Mouse (Mus musculus): ENCODE data around the gene Prpf6. TPM values are rescaled to one million over a fixed set of nuclear protein-coding genes. Genes with fewer than 3 reads are reported as not detected.

Gene Prpf6
- polyA plus RNA-seq, 1 experiment: 30.7 TPM

GRCm38 (mm10) chr2:181685686-181686085 is 94.0 kb downstream of the Prpf6 start:
- DNase-seq (ENCODE audit: low spot score): no peak

GRCm38 (mm10) chr2:181687586-181687985 is 95.9 kb downstream of the Prpf6 start:
- no peak for DNase-seq (ENCODE audit: low spot score)

GRCm38 (mm10) chr2:181689466-181690160 is 97.9 kb downstream of the Prpf6 start:
- DNase-seq (ENCODE audit: low spot score): no peak

- DNase-seq (ENCODE audit: low spot score): no peak
Observed at GRCm38 (mm10) chr2:181691083-181691482, 99.4 kb downstream of the Prpf6 start.

- no peak for DNase-seq (ENCODE audit: low spot score)
Observed at GRCm38 (mm10) chr2:181691571-181691970, 99.9 kb downstream of the Prpf6 start.

GRCm38 (mm10) chr2:181692304-181692703 is 100.6 kb downstream of the Prpf6 start:
- DNase-seq (ENCODE audit: low spot score): no peak

- peak; percentile 77 for DNase-seq (ENCODE audit: low spot score)
Observed at GRCm38 (mm10) chr2:181693339-181694280, 101.9 kb downstream of the Prpf6 start, which contains the start of gene Rgs19. Gene Rgs19, minus strand, starts transcription at chr2:181693977.

GRCm38 (mm10) chr2:181694581-181694980 is 102.9 kb downstream of the Prpf6 start:
- no peak for DNase-seq (ENCODE audit: low spot score)

GRCm38 (mm10) chr2:181695776-181696175 is 104.1 kb downstream of the Prpf6 start:
- no peak for DNase-seq (ENCODE audit: low spot score)

GRCm38 (mm10) chr2:181696801-181697420 is 105.2 kb downstream of the Prpf6 start:
- DNase-seq (ENCODE audit: low spot score): no peak

- no peak for DNase-seq (ENCODE audit: low spot score)
Observed at GRCm38 (mm10) chr2:181698241-181698640, 106.6 kb downstream of the Prpf6 start, which contains the start of gene Lkaaear1. Gene Lkaaear1, minus strand, starts transcription at chr2:181698442.

Other genes with a start within 250 kb of the Prpf6 start
- 36.7 and 41.9 TPM in 2 replicates for gene Zgpat, start 226.9 kb upstream of the Prpf6 start, polyA plus RNA-seq (2012; rRNA removed)
- gene Arfrp1, start 226.5 kb upstream of the Prpf6 start, polyA plus RNA-seq (2012; rRNA removed): 67.5 and 73.0 TPM in 2 replicates
- 26.6 and 36.3 TPM in 2 replicates for gene Lime1, start 211.8 kb upstream of the Prpf6 start, polyA plus RNA-seq (2012; rRNA removed)
- 4.4 and 4.6 TPM in 2 replicates for gene Zbtb46, start 132.4 kb upstream of the Prpf6 start, polyA plus RNA-seq (2012; rRNA removed)
- not detected in 2 replicates for gene Abhd16b, start 98.7 kb upstream of the Prpf6 start, polyA plus RNA-seq (2012; rRNA removed)
- 118 and 128 TPM in 2 replicates for gene Tpd52l2, start 94.7 kb upstream of the Prpf6 start, polyA plus RNA-seq (2012; rRNA removed)
- 51.2 and 52.7 TPM in 2 replicates for gene Dnajc5, start 71.4 kb upstream of the Prpf6 start, polyA plus RNA-seq (2012; rRNA removed)
- 139 and 214 TPM in 2 replicates for gene Uckl1, start 7.0 kb upstream of the Prpf6 start, polyA plus RNA-seq (2012; rRNA removed)
- gene Zfp512b, start 935 bp downstream of the Prpf6 start, polyA plus RNA-seq (2012; rRNA removed): 43.9 and 52.6 TPM in 2 replicates
- 14.7 and 20.2 TPM in 2 replicates for gene Samd10, start 7.3 kb downstream of the Prpf6 start, polyA plus RNA-seq (2012; rRNA removed)
- gene Gm29797, start 65.2 kb downstream of the Prpf6 start, polyA plus RNA-seq (2012; rRNA removed): 0.11 TPM in 1 of 2 replicates, not detected in the other
- 20.0 and 27.2 TPM in 2 replicates for gene Sox18, start 79.8 kb downstream of the Prpf6 start, polyA plus RNA-seq (2012; rRNA removed)
- 27.8 and 38.0 TPM in 2 replicates for gene Tcea2, start 88.4 kb downstream of the Prpf6 start, polyA plus RNA-seq (2012; rRNA removed)
- gene Rgs19, start 102.1 kb downstream of the Prpf6 start, polyA plus RNA-seq (2012; rRNA removed): 40.4 and 51.8 TPM in 2 replicates
- gene Lkaaear1, start 106.6 kb downstream of the Prpf6 start, polyA plus RNA-seq (2012; rRNA removed): not detected in 2 replicates
- gene Oprl1, start 123.1 kb downstream of the Prpf6 start, polyA plus RNA-seq (2012; rRNA removed): 0.18 and 0.24 TPM in 2 replicates
- gene Myt1, start 171.5 kb downstream of the Prpf6 start, polyA plus RNA-seq (2012; rRNA removed): 0.03 and 0.06 TPM in 2 replicates
- 43.8 and 51.5 TPM in 2 replicates for gene Pcmtd2, start 246.0 kb downstream of the Prpf6 start, polyA plus RNA-seq (2012; rRNA removed)